17 mouse cellular contexts compared by ENCODE assay signal in the genomic region with DNA sequence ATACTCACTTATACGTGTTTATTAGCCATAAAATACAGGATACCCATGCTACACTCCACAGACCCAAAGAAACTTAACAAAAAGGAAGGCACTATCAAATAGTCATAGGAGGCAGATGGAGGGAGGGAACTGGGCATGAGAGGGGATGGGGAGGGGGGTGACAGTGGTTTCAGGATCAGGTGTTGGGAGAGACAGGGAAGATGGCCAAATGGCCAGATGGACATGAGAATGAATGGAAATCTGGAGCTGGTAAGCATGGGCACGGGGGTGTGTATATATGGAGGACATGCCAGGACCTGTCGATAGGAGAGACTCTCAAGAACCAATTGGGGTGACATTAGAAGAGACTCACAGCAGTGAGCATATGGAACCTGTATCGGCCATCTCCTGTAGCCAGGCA.
"Had no signal": no experiment of that assay in that cellular context is flagged by ENCODE, and none has a peak within 500 bp of the region (broad histone marks: within the 10 kb centered on the region; RNA-seq: fewer than 3 reads in every experiment).

No protein-coding gene starts in this region.

- H3K4me3 ChIP-seq: midbrain, embryonic 13.5 days; midbrain, embryonic 15.5 days; myocyte; neural tube, embryonic 13.5 days; neural tube, embryonic 15.5 days had no signal

- H3K27ac ChIP-seq: midbrain, embryonic 13.5 days; midbrain, embryonic 15.5 days; neural tube, embryonic 13.5 days; neural tube, embryonic 15.5 days had no signal

- ATAC-seq: midbrain, embryonic 13.5 days; midbrain, embryonic 15.5 days had no signal

- DNase-seq: lung, adult 18-20 months; lung, embryonic 14.5 days; lung, postnatal 10 days; lung, postnatal 4 days; retina, postnatal 1 day; right cerebral cortex, adult 18-20 months; right cerebral cortex, postnatal 25 days; right cerebral cortex, postnatal 4 days; spleen, adult 18-20 months; thymus, adult 18-20 months; thymus, postnatal 14 days; thymus, postnatal 36 days had no signal
